Mouse (Mus musculus): ENCODE measurements at regions not wholly inside any gene's neighbourhood (a gene's known extent, or its start where the extent isn't known, plus 50 kb on each side); places are given as distances from the start of the nearest gene placed in this dataset.
A peak's percentile ranks its signal among the peaks of the same experiment; 100 is the strongest.

DNA sequence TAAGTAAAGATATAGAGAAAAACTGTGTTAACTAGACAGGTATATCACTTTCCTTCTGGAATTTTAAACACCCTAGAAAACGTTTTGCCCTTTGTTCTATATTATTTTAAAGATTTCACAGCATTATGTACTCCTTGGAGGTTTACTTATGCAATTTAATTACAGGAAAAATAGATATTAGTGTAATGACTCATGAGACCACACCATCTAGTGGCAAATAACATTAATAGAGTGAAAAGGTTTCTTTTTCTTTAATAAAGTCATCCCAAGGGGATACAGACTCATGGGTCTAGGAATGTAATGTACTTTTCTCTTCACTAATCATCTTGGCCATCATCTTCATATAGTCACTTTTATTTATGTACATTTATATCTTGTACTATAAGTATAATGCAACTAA is 262.3 kb downstream of the Cdh9 start:
- H3K4me1 ChIP-seq (ENCODE audit: insufficient read depth, low read length), result no peaks in the 10 kb centered on the region
- DNase-seq (ENCODE audit: low spot score) (no peak), ATAC-seq (no peak)
- H3K27me3 ChIP-seq (ENCODE audit: insufficient read depth, low read length), result no peaks in the 10 kb centered on the region
- WGBS, result 8% methylated on average over 1 of the region's 1 CpGs
- no peak for TF ChIP-seq CTCF (IDR thresholded peaks at IDR 0.05; ENCODE audit: low read depth)
- H3K4me2 ChIP-seq (ENCODE audit: low read depth, low read length), result no peak overlapping the region
- no peak overlapping the region for H3K27ac ChIP-seq
- no peaks in the 10 kb centered on the region for H3K9me3 ChIP-seq (ENCODE audit: low read length)
- H3K4me3 ChIP-seq (ENCODE audit: low read length), result no peak overlapping the region
- H3K9ac ChIP-seq (replicated peaks; ENCODE audit: low read length), result no peak overlapping the region
- H3K36me3 ChIP-seq (ENCODE audit: insufficient read depth, low read length), result no peaks in the 10 kb centered on the region

DNA sequence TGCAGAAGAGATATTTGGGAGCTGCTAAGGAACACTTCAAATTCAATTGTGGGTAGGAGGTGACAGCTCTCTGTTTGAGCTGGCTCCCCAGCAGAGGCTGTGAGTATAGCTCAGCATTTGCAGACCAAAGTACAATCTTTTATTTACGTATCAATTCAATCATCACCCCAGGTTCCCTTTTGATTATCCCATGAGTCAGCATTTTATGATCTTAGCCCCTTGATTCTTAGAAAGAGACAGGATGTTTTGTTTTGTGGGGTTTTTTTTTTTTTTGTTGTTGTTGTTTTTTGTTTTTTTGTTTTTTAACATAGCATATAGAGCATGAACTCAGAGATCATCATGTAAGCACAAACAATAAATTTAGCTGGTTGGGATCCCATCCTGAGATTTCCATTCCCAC is 267.1 kb downstream of the Cdh9 start:
- Histone ChIP-seq H3K36me3 (ENCODE audit: insufficient read depth, low read length) (no peaks in the 10 kb centered on the region), H3K9me3 (ENCODE audit: low read length) (no peaks in the 10 kb centered on the region), H3K27ac (no peak overlapping the region), H3K27me3 (ENCODE audit: insufficient read depth, low read length) (no peaks in the 10 kb centered on the region), H3K4me2 (ENCODE audit: low read depth, low read length) (no peak overlapping the region), H3K9ac (replicated peaks; ENCODE audit: low read length) (no peak overlapping the region), H3K4me1 (ENCODE audit: insufficient read depth, low read length) (no peaks in the 10 kb centered on the region), H3K4me3 (ENCODE audit: low read length) (no peak overlapping the region)
- 85% methylated on average over 1 of the region's 1 CpGs for WGBS
- TF ChIP-seq CTCF (IDR thresholded peaks at IDR 0.05; ENCODE audit: low read depth), result no peak
- DNase-seq (ENCODE audit: low spot score) (no peak), ATAC-seq (no peak)

DNA sequence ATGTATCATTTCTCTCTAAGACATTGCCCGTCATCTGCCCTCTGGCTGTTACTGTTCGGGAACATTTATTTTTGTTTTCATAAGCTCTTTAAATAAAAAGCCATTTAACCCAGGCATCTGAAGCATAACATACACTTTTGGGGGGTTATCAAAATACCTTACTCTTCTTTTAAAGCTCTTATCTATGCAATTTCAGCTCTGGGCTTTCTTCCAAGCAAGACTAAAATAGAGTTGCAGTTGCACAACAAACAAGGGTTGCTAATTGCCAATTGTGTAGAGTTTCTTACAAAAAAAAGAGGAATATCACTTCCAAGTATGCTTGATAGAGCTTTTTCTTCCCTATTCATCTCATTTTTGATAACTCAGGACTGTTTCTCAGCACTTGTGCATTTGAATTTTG is 277.6 kb downstream of the Cdh9 start:
- WGBS, result 81% methylated on average over 2 of the region's 2 CpGs
- no peak for TF ChIP-seq CTCF (IDR thresholded peaks at IDR 0.05; ENCODE audit: low read depth)
- DNase-seq (ENCODE audit: low spot score), result no peak

DNA sequence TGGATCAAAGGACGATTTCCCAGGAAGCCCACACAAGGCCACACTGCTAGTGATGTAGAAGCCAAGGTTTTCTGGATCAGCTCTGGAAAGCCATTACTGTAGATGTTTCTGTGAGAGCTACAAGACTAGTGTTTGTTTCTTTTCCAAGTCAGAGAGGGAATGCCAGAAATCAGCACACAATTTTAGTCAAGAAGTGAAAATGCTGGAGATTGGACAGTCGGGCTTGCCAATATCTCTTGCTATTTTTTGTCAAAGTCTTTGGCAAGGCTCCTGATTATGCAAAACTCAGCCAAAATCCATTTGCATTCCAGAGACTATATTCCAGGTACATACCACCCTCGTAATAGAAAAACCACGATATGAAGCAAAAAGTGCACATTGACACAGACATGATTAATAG is 279.3 kb downstream of the Cdh9 start:
- peak; percentile 12 for DNase-seq (ENCODE audit: low spot score)
- H3K36me3 ChIP-seq (ENCODE audit: insufficient read depth, low read length), result no peaks in the 10 kb centered on the region
- no peaks in the 10 kb centered on the region for H3K9me3 ChIP-seq (ENCODE audit: low read length)
- no peak overlapping the region for H3K27ac ChIP-seq
- no peak overlapping the region for H3K4me3 ChIP-seq (ENCODE audit: low read length)
- no peak overlapping the region for H3K4me2 ChIP-seq (ENCODE audit: low read depth, low read length)
- ATAC-seq, result no peak
- TF ChIP-seq CTCF (IDR thresholded peaks at IDR 0.05; ENCODE audit: low read depth), result no peak
- 76% methylated on average over 4 of the region's 4 CpGs for WGBS
- H3K27me3 ChIP-seq (ENCODE audit: insufficient read depth, low read length), result no peaks in the 10 kb centered on the region
- no peaks in the 10 kb centered on the region for H3K4me1 ChIP-seq (ENCODE audit: insufficient read depth, low read length)
- no peak overlapping the region for H3K9ac ChIP-seq (replicated peaks; ENCODE audit: low read length)

More for the DNA sequence above, 277.6 kb downstream of the Cdh9 start:
- no peaks in the 10 kb centered on the region for H3K9me3 ChIP-seq (ENCODE audit: low read length)
- H3K36me3 ChIP-seq (ENCODE audit: insufficient read depth, low read length), result no peaks in the 10 kb centered on the region
- H3K4me2 ChIP-seq (ENCODE audit: low read depth, low read length), result no peak overlapping the region
- no peak overlapping the region for H3K9ac ChIP-seq (replicated peaks; ENCODE audit: low read length)
- H3K4me1 ChIP-seq (ENCODE audit: insufficient read depth, low read length), result no peaks in the 10 kb centered on the region
- no peak overlapping the region for H3K4me3 ChIP-seq (ENCODE audit: low read length)
- no peak for ATAC-seq
- H3K27me3 ChIP-seq (ENCODE audit: insufficient read depth, low read length), result no peaks in the 10 kb centered on the region
- H3K27ac ChIP-seq, result no peak overlapping the region

DNA sequence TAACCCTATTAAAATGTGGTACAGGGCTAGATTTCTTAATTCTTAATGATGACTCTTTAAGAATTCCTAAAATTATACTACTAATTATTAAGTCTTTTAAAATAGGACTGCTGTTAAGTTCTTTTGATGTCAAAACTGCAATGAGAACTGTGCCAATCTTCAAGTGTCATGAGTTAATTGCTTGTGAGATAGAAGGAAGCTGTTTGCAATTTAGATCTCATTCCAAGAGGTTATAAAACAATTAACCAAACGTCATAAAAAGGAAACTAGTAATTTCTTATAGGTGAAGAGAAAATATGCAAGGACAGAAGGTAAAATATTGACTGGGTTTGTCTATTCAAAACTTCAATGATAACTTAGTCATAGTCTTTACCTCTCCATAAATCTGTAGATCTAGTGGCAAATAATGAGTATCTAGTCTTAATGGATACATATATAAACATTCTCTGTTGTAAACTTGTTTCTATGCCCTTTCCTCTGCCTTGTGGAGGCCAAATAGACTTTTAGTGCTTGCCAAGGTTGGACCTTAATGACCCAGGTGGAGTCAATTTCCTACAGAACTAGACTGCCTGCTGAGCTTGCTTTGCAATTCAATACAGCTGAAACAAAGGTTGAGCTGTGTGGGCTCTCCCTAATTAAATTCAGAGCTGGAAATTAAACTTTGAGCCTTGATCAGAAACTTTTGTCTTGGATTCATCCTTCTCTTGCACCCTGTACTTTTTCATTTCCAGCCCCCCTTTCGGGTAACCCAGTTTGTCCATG is 320.5 kb downstream of the Cdh9 start:
- 38% methylated on average over 2 of the region's 2 CpGs for WGBS
- no peak overlapping the region for H3K27ac ChIP-seq
- no peaks in the 10 kb centered on the region for H3K27me3 ChIP-seq (ENCODE audit: insufficient read depth, low read length)
- H3K4me2 ChIP-seq (ENCODE audit: low read depth, low read length), result no peak overlapping the region
- H3K36me3 ChIP-seq (ENCODE audit: insufficient read depth, low read length), result no peaks in the 10 kb centered on the region
- H3K9me3 ChIP-seq (ENCODE audit: low read length), result no peaks in the 10 kb centered on the region
- H3K9ac ChIP-seq (replicated peaks; ENCODE audit: low read length), result no peak overlapping the region
- ATAC-seq (no peak), DNase-seq (ENCODE audit: low spot score) (no peak)
- no peaks in the 10 kb centered on the region for H3K4me1 ChIP-seq (ENCODE audit: insufficient read depth, low read length)
- H3K4me3 ChIP-seq (ENCODE audit: low read length), result no peak overlapping the region
- TF ChIP-seq CTCF (IDR thresholded peaks at IDR 0.05; ENCODE audit: low read depth), result no peak

DNA sequence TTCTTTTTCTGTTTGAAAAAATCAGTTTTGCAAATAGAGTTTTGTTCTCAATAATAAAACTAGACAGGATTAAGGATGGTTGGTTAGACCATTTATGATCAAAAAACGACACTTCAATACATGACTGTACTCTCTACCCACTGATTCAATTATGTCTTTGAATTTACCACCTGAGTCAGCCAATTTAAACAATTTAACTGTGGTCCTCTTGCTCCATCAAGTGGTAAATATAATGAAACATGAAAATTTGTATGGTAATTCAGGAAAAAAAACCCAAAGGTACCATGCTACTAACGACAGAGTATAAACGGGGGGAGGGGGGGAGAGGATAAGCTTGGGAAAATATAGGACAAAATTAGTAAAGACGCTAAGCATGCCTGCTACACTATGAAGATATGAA is 341.2 kb downstream of the Cdh9 start:
- Histone ChIP-seq H3K27me3 (ENCODE audit: insufficient read depth, low read length) (no peaks in the 10 kb centered on the region), H3K4me1 (ENCODE audit: insufficient read depth, low read length) (no peaks in the 10 kb centered on the region), H3K4me3 (ENCODE audit: low read length) (no peak overlapping the region), H3K9ac (replicated peaks; ENCODE audit: low read length) (no peak overlapping the region), H3K27ac (no peak overlapping the region), H3K4me2 (ENCODE audit: low read depth, low read length) (no peak overlapping the region), H3K9me3 (ENCODE audit: low read length) (no peaks in the 10 kb centered on the region), H3K36me3 (ENCODE audit: insufficient read depth, low read length) (no peaks in the 10 kb centered on the region)
- DNase-seq (ENCODE audit: low spot score) (peak; percentile 36), ATAC-seq (no peak)
- 71% methylated on average over 4 of the region's 4 CpGs for WGBS
- TF ChIP-seq CTCF (IDR thresholded peaks at IDR 0.05; ENCODE audit: low read depth), result peak; percentile 31

DNA sequence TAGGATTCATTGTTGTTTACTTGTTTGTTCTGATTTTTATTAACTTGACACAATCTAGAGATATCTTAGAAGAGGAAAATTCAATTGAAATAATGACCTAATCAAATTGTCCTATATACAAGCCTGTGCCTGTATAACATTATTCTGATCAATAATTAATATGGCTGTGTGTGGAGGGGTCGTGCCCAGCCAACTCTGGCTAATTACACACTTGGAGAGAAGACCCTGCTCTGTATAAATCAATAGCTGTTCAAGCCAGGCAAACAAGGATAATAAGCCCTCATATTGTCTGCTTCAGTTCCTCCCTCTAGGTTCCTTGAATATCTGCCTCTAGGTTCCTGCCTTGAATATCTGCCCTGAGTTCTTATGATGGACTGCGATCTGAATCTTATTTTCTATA is 355.5 kb downstream of the Cdh9 start:
- no peak for ATAC-seq
- no peak overlapping the region for H3K4me2 ChIP-seq (ENCODE audit: low read depth, low read length)
- H3K9me3 ChIP-seq (ENCODE audit: low read length), result no peaks in the 10 kb centered on the region

More for the DNA sequence above, 355.5 kb downstream of the Cdh9 start:
- 78% methylated on average over 2 of the region's 2 CpGs for WGBS
- Histone ChIP-seq H3K36me3 (ENCODE audit: insufficient read depth, low read length) (no peaks in the 10 kb centered on the region), H3K4me1 (ENCODE audit: insufficient read depth, low read length) (no peaks in the 10 kb centered on the region), H3K4me3 (ENCODE audit: low read length) (no peak overlapping the region), H3K9ac (replicated peaks; ENCODE audit: low read length) (no peak overlapping the region), H3K27me3 (ENCODE audit: insufficient read depth, low read length) (no peaks in the 10 kb centered on the region), H3K27ac (no peak overlapping the region)
- no peak for TF ChIP-seq CTCF (IDR thresholded peaks at IDR 0.05; ENCODE audit: low read depth)
- DNase-seq (ENCODE audit: low spot score), result no peak

Data from hindbrain, postnatal 0 days (tissue).